Mouse (Mus musculus) left cerebral cortex, postnatal 36 days (tissue): ENCODE results near the gene Fbxo41. TPM values are rescaled to one million over a fixed set of nuclear protein-coding genes. Genes with fewer than 3 reads are reported as not detected.

Experiments
- DNase-seq, 2 experiments: peaks; one replicate each; pipeline ENCODE4 v3.0.0; 2021 to 2022; ENCODE audit warnings: low spot score in 2 of 2, mixed read lengths in 1 of 2
- intact Hi-C: fragments of 180-260 bp; cut with DNase I; formaldehyde crosslinking; loops from one replicate; pipeline ENCODE4 v1.15.1; 2025
- total RNA-seq, 2 experiments: library from RNA; stranded (reverse); gene quantifications; 2 replicates each; pipeline ENCODE4 v1.2.3; 2021

The Fbxo41 gene
- 100 to 1,000 TPM; 106 to 110 TPM for total RNA-seq

- DNase-seq: peak; percentile 72 to 84
- intact Hi-C loops: loop anchor here (5.0 kb wide), 1 partner anchor 51 kb away; the partner anchor contains the start of genes Cct7 and Pradc1
Measured at GRCm38 (mm10) chr6:85502911-85503250, at the start of gene Fbxo41. Gene Fbxo41, minus strand, starts transcription at chr6:85502994.

- DNase-seq: no peak
- intact Hi-C loops: no loop called here
Measured at GRCm38 (mm10) chr6:85547642-85548041, 44.8 kb upstream of the Fbxo41 start.

GRCm38 (mm10) chr6:85544251-85544881 is 41.6 kb upstream of the Fbxo41 start:
- intact Hi-C loops: no loop called here
- peak; percentile 50 to 55 for DNase-seq

GRCm38 (mm10) chr6:85543351-85544175 is 40.8 kb upstream of the Fbxo41 start:
- intact Hi-C loops: no loop called here
- no peak for DNase-seq

GRCm38 (mm10) chr6:85522825-85523224 is 20.0 kb upstream of the Fbxo41 start:
- DNase-seq: no peak
- intact Hi-C loops: loop anchor here (5.0 kb wide), 1 partner anchor 54 kb away; no protein-coding TSS in a partner anchor

GRCm38 (mm10) chr6:85522026-85522425 is 19.2 kb upstream of the Fbxo41 start:
- intact Hi-C loops: loop anchor here (5.0 kb wide), 1 partner anchor 55 kb away; no protein-coding TSS in a partner anchor
- DNase-seq: no peak

- intact Hi-C loops: no loop called here
- DNase-seq: peak in 1 of 2 experiments; percentile 21
Measured at GRCm38 (mm10) chr6:85518091-85518693, 15.4 kb upstream of the Fbxo41 start.

GRCm38 (mm10) chr6:85515941-85516340 is 13.1 kb upstream of the Fbxo41 start:
- DNase-seq: no peak
- intact Hi-C loops: no loop called here

DNA sequence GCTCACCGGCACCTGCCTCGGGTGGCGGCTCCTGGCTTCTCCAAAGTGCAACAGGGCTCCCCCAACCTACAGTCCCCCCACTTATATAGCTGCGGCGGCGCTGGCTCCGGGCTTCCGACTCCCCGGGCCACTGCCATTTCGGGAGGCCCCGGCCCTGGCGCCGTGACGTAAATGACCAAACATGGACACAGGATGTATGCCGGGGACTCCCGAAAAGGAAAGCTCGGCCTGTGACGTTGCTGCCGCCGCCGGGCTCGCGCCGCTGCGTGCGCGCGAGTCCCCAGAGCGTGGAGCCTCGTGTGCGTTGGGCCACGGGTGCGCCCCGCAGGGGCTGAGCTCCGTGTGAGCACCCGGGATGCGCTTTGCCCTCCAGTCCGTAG is 10.7 kb upstream of the Fbxo41 start, which contains the start of gene Egr4:
Egr4 (minus strand) TSS at position 59 of the 380 bp plus-strand sequence.
- DNase-seq: peak; percentile 89 to 94
- intact Hi-C loops: loop anchor here (2.0 to 5.0 kb wide), 2 partner anchors 41 to 75 kb away; no protein-coding TSS in a partner anchor

DNA sequence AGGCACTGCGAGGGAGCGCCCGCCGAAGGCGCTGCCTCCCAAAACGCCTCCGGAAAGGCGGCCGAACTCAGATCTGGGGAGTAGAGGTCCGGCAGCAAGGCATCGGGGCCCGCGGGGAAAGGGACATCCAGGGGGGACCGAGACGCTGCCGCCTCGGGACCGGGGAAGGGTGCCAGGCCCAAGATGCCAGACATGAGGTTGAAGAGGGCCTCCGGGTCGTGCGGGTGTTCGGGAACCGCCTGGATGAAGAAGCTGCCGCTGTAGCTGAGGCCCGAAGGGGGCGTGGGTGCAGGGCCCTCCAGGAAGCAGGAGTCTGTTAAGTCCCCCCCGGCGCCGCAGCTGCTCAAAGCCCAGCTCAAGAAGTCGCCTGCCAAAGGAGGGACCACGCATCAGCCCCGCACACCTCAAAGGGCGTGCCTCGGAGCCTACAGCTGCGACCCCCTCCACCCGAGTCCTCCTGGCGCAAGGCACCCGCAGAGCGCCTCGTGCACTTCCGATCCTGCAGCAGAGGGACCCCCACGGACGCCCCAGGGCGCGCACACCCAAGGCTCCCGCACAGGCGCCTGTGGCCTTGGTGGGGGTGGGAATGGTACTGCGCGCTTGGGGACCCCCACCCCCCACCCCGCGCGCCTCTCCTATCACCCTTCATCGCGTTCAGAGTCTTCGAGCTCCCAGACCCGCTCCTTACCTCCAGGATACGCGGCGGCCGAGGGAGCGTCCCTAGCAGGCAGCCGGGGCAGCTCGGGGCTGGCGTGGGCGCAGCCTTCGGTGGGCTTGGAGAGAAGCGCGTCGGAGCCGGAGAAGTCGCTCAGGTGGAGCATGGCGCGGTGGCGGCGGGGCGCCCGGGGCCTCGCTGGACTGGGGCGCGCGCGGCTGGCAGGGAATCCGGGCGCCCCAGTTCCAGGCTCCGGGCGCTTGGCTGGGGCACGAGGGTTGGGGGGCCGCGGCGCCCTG is 10.1 kb upstream of the Fbxo41 start:
- peak; percentile 52 to 60 for DNase-seq
- intact Hi-C loops: loop anchor here (2.0 to 5.0 kb wide), 2 partner anchors 41 to 76 kb away; no protein-coding TSS in a partner anchor

GRCm38 (mm10) chr6:85512056-85512440 is 9.3 kb upstream of the Fbxo41 start:
- DNase-seq: no peak
- intact Hi-C loops: loop anchor here (2.0 to 5.0 kb wide), 2 partner anchors 40 to 77 kb away; no protein-coding TSS in a partner anchor

DNA sequence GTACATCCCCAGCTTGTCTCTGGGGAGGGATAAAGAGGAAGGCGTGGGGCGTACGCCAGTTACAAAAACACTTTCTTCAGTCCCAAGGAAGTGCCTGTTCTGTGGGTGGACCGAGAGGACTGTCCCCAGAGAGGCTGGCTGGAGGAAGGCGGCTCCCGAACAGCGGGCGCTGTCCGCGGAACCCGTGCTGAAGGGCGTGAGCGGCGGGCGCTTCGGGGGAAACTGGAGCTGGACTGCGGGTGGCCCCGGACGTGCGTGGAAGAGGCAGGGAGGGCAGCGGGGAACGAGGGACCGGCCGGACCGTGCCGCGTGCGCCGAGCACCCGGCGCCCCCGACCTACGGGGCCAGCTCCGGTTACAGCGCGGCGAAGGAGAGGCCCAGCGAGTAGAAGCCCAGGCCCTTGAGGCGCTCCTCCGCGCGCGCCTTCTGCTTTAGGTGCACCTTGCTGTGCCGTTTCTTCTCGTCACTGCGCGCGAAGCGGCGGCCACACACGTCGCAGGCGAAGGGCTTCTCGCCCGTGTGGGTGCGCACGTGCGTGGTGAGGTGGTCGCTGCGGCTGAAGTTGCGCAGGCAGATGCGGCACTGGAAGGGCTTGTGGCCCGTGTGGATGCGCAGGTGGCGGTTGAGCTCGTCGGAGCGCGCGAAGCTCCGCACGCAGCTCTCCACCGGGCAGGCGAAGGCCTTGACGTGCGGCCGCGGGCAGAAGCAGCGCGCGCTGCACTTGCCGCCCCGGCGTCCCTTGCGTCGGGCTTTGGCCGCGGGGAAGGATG is 8.7 kb upstream of the Fbxo41 start:
- peak; percentile 42 to 61 for DNase-seq
- intact Hi-C loops: loop anchor here (2.0 to 5.0 kb wide), 2 partner anchors 39 to 77 kb away; no protein-coding TSS in a partner anchor

GRCm38 (mm10) chr6:85510476-85510875 is 7.7 kb upstream of the Fbxo41 start:
- DNase-seq: peak; percentile 71 to 74
- intact Hi-C loops: loop anchor here (5.0 kb wide), 1 partner anchor 38 kb away; no protein-coding TSS in a partner anchor

DNA sequence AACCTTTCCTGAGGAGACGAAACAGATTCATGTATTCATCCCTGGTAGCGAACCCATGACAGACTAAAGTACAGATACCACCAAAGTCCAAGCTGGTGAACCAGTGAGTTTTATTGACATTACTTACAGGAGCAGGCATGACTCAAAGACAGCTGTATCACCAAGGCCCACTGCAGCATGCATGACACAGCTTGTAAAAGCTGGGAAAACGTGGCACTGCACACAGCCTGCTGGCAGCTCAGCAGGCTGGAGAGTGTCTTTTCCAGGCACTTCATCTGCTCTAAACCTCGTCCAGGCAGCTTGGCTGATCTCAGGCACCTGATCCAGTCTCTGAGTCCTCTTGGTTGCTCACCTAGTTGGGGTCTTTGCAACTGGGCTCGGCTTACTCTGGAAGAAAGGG is 5.8 kb upstream of the Fbxo41 start:
- intact Hi-C loops: no loop called here
- no peak for DNase-seq

DNA sequence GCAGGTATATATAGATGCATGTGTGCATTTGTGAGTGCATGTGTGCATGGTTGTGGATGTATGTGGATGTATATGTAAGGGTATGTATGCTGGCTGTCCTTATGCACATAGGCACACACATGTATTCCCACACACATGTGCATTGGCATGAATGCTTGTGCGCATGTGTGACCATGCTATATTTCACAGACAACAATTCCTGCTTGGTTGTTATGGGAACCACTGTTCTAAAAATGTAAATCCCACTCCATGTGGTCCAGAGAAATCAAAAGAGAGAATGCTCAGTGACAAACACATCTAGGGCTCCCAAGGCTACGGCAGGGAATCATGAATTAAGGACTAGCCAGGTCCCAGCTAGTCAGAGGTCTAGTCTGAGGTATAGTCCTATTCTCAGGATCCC is 2.1 kb upstream of the Fbxo41 start:
- intact Hi-C loops: loop anchor here (5.0 kb wide), 1 partner anchor 53 kb away; the partner anchor contains the start of genes Cct7 and Pradc1
- DNase-seq: no peak

DNA sequence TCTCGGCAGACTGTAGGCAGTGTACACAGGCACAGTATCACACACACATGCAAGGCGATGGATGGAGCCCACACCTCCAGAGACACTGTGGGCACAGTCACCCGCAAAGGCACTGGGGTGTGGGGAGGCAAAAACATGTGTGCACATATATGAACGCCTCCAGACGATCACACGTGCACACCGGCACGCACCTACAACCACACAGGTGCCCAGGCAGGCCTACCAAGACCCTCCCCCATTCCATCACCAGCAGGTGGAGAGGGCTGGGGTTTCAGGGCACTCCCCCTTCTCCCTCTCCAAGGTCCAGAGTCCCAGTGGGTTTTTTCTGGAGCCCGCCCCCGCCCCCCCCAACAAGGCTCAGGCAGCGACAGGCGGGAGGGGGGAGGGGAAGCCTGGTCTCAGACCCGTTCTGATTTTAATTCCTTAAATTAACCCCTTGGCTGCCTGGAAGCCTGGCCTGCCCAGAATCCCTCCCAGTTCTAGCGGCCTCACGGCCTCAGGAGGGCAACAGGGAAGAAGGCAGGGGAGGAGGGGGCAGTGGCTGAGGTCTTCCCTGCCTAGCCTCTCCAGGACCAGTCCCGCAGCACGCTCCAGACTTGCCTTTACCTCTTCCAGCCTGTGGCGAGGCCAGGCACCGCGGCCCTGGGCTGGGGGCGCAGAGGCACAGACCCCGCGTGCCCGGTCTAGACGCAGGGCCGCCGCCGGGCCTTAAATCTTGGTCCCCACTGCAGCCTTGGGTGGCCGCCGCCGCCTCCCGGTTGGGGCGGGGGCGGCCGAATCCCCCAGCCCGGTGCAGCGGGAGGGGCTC is 487 bp downstream of the Fbxo41 start:
- intact Hi-C loops: loop anchor here (5.0 kb wide), 1 partner anchor 50 kb away; the partner anchor contains the start of genes Cct7 and Pradc1
- peak; percentile 57 to 61 for DNase-seq

- intact Hi-C loops: loop anchor here (5.0 kb wide), 1 partner anchor 49 kb away; the partner anchor contains the start of genes Cct7 and Pradc1
- DNase-seq: peak in 1 of 2 experiments; percentile 32
Measured at GRCm38 (mm10) chr6:85501571-85502102, 1.2 kb downstream of the Fbxo41 start.
